Mouse (Mus musculus): ENCODE data around the gene Cpa4. TPM values are rescaled to one million over a fixed set of nuclear protein-coding genes. Genes with fewer than 3 reads are reported as not detected.

Cpa4 gene
- total and polyA plus RNA-seq, 3 experiments, result not detected

DNA sequence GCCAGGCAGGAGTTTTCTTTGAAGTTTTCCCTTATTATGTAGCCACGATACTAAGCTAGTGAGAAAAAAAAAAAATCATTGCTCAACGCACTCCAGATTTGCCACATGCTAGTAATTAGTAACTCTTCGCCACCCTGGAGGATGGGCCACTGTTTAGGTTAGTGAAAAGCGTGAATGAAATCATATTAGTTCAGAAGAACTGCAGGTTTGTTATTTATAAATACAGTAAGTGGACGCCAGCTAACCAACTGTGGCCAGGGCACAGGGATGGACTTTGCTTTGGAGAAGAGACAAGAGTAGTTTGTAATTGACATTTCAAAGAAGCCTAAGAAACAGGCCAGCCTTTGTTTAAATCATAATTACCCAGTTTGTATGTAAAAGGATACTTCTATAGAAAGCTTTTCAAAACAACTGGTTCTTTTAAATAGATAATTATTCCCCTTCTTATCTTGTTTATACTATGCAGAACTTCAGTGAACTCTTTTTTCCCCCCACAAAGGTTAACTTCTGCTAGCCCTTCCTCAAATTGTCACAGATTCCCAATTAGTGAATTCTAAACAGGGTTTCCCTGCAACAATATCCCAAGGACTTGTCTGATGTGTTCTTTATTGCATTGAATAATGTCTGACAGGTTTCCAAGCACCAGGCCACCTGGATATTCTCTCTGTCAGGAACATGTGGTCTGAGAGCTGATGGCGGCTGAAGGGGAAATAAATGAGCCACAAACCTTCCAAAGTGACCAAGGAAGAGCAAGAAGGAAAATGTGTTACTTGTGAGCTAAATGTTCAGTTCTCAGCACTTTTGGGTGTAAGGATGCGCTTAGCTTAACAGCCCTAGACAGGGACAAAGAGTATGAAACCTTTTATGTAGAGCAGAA, 42.5 kb upstream of the Cpa4 start:
- no peaks in the 10 kb centered on the region for H3K79me2 ChIP-seq (replicated peaks; ENCODE audit: control insufficient read depth, extremely low read depth, insufficient read depth, poor library complexity, severe bottlenecking)
- no peak for TF ChIP-seq MXI1 (IDR thresholded peaks at IDR 0.05; ENCODE audit: low read depth, low read length)
- TF ChIP-seq PAX5 (IDR thresholded peaks at IDR 0.05; ENCODE audit: low read length), result no peak
- TF ChIP-seq CHD1 (IDR thresholded peaks at IDR 0.05; ENCODE audit: low read depth, low read length), result no peak
- no peak for TF ChIP-seq ZC3H11A (IDR thresholded peaks at IDR 0.05; ENCODE audit: low read depth, low read length)
- no peak for TF ChIP-seq MAZ (IDR thresholded peaks at IDR 0.05; ENCODE audit: low read depth, low read length)
- no peak for TF ChIP-seq RAD21 (IDR thresholded peaks at IDR 0.05; ENCODE audit: low read depth, low read length)
- TF ChIP-seq ELF1 (IDR thresholded peaks at IDR 0.05; ENCODE audit: low read depth, low read length), result no peak
- no peak for TF ChIP-seq UBTF (IDR thresholded peaks at IDR 0.05; ENCODE audit: low read depth, low read length)
- TF ChIP-seq E2F4 (IDR thresholded peaks at IDR 0.05; ENCODE audit: insufficient replicate concordance, low read depth, low read length), result no peak
- TF ChIP-seq MAX (IDR thresholded peaks at IDR 0.05; ENCODE audit: low read length), result no peak
- no peak for TF ChIP-seq SMC3 (IDR thresholded peaks at IDR 0.05; ENCODE audit: low read depth, low read length)
- TF ChIP-seq CHD2 (IDR thresholded peaks at IDR 0.05; ENCODE audit: low read length), result no peak
- TF ChIP-seq NELFE (IDR thresholded peaks at IDR 0.05; ENCODE audit: low read depth, low read length), result no peak
- TF ChIP-seq ZMIZ1 (IDR thresholded peaks at IDR 0.05; ENCODE audit: low read depth, low read length), result no peak
- TF ChIP-seq ZNF384 (IDR thresholded peaks at IDR 0.05; ENCODE audit: low read depth, low read length), result no peak
- TF ChIP-seq SIN3A (IDR thresholded peaks at IDR 0.05; ENCODE audit: low read length), result no peak
- TF ChIP-seq GABPA (IDR thresholded peaks at IDR 0.05; ENCODE audit: insufficient replicate concordance, low read depth, low read length), result no peak
- TF ChIP-seq POLR2AphosphoS2 (IDR thresholded peaks at IDR 0.05; ENCODE audit: low read depth, low read length), result no peak
- TF ChIP-seq USF2 (conservative IDR thresholded peaks at IDR 0.05; ENCODE audit: low read depth, low read length), result no peak
- dilution Hi-C loops (cut with MboI; ENCODE audit: extremely low pct_ligation_motif_present, extremely low pct_unique_long_range_greater_than_20kb, low sequenced_read_pairs), result no loop called here
- no peak for DNase-seq (ENCODE audit: extremely low read depth)
- no peak overlapping the region for H3K9ac ChIP-seq (ENCODE audit: insufficient read depth, low read depth)
- no peak overlapping the region for H3K27ac ChIP-seq (ENCODE audit: insufficient read depth, low read depth)
- in situ Hi-C loops (cut with MboI; ENCODE audit: low pct_ligation_motif_present, low pct_unique_long_range_greater_than_20kb, low sequenced_read_pairs), result loop anchor here (10.0 kb wide), 1 partner anchor 459 kb away; no protein-coding TSS in a partner anchor
- no peak overlapping the region for H3K4me2 ChIP-seq (ENCODE audit: insufficient read depth, low read depth, poor library complexity, severe bottlenecking)
- H3K9me3 ChIP-seq (replicated peaks; ENCODE audit: low read length), result no peaks in the 10 kb centered on the region
- H3K27me3 ChIP-seq (replicated peaks), result no peaks in the 10 kb centered on the region
- no peak overlapping the region for H3K4me3 ChIP-seq (replicated peaks in 1 of 3; ENCODE audit: low read depth in 2 of 3, low read length in 2 of 3, poor library complexity in 1 of 3)
- H3K4me1 ChIP-seq (ENCODE audit: control insufficient read depth in 1 of 2, insufficient read depth in 2 of 2), result no peaks in the 10 kb centered on the region
- no peaks in the 10 kb centered on the region for H3K36me3 ChIP-seq (replicated peaks in 1 of 2; ENCODE audit: control insufficient read depth in 1 of 2, insufficient read depth in 1 of 2, low read length in 1 of 2)
